Mouse (Mus musculus) ZHBTc4 (cell line): ENCODE measurements around the gene Gdf15.
A peak's percentile ranks its signal among the peaks of the same experiment; 100 is the strongest.

Source experiments
- DNase-seq: peaks from one replicate; pipeline ENCODE4 v3.0.0-alpha.2; 2011; ENCODE audit warnings: low read depth, low spot score

Gdf15 gene

DNA sequence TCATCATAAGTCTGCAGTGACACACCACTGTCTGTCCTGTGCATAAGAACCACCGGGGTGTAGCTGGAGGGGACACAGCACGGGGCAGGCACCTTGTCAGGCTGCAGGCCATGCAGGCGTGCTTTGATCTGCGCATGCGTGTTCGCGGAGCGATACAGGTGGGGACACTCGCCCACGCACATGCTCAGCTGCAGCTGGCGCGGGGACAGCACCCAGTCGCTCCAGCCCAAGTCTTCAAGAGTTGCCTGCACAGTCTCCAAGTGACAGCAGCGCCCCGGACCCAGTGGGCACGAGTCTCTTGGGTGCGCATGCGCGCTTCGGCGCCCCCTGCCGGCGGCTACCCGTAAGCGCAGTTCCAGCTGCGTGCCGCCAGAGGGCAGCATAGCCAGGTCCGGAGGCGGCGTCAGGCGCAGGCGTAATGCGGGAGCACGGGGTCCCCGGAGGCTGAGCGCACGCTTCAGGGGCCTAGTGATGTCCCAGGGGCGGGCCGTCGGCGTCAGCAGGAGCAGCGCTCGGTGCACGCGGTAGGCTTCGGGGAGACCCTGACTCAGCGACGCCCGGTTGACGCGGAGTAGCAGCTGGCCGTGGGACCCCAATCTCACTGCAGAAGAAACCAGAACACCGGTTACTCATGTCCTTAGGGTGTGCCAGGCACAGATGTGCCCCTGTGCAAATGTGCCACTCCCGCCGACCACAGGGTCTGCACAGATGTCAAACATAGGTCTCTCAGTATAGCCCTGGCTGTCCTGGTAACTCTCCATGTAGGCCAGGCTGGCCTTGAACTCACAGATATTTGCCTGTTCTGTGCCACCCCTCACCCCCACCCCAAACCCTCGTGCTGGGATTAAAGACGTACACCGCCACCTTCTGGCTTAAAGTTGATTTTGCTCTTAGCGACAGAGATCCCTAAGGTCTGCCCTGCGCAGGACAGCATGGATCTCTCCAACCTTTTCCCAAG lies 2.4 kb downstream of the Gdf15 start:
- peak; percentile 98 for DNase-seq

- DNase-seq, result no peak
These were observed 3.2 kb downstream of the Gdf15 start for GRCm38 (mm10) chr8:70628986-70629490.

- no peak for DNase-seq
These were observed 5.2 kb downstream of the Gdf15 start for GRCm38 (mm10) chr8:70627041-70627440.

DNA sequence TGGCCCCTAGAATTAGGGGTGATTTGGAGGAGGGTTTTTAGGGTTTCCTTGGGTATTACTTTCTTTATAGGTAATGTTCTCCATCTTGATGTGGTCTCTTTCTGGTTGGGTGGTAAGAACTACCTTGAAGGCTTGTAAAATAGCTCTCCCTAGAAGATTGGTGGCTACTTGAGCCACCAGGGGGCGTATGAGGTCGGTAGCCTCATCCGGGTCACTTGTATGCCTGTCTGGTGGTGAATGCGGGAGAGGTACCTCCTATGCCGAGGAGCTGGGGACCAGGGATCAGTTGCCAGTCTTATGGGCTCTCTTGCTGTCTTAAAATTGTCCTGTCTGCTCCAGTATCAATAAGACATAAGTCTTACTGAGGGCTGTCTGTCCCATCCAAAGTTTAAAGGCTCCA lies 7.2 kb downstream of the Gdf15 start:
- peak; percentile 90 for DNase-seq

DNA sequence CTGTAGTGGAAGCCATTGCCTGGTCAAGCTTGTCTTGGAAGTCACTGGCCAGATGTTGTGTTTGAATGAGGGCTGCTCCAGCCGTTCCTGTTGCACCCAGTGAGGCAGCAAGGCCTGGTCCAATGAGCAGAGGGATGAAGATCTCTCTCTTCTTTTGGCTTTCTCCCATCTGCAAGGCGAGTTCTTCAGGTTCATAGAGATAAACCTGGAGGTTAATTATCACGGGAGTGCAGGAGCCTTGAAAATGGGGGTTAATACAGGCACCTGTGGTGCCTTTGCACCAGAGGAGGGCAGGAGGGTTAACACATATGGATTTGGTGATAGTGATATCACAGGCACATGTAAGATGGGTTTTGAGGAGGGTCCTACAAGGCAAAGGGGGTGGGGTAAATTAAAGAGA lies 10.0 kb downstream of the Gdf15 start:
- no peak for DNase-seq

DNA sequence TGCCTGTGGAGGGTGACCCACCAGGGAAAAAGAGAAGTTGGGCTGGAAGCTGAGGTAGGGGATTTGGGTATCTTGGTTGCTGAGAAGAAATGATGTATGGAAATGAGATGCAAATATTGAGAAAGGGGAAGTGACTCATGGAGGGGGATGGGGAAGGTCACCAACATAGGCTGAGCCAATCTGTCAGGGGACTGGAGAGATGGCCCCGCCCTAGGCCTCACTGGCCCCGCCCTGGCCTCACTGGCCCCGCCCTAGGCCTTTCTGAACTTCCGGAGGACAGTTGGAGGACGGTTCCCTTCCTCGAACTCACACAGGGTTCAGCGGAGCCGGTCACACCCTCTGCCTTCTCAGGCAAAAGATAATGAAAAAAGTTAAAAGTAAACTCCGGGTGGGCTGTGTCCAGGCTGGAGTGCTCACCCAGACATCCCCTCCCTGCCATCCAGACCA lies 13.3 kb downstream of the Gdf15 start:
- DNase-seq, result peak; percentile 87

DNA sequence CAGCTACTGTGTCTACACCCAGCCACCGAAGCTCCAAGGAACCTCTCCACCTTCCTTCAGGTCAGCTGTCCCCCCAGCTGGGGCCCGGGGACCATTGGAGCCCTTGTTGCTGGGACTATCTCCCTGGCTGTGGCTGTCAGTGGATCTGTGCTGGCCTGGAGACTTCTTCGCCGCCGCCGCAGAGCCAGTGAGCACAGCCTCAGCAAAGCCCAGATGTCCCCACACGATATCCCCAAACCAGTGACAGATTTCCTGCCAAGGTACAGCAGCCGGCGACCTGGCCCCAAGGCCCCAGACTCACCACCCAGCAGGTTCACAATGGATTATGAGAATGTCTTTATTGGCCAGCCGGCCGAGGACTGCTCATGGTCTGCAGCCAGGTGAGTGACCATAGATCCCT lies 14.3 kb downstream of the Gdf15 start:
- no peak for DNase-seq

DNA sequence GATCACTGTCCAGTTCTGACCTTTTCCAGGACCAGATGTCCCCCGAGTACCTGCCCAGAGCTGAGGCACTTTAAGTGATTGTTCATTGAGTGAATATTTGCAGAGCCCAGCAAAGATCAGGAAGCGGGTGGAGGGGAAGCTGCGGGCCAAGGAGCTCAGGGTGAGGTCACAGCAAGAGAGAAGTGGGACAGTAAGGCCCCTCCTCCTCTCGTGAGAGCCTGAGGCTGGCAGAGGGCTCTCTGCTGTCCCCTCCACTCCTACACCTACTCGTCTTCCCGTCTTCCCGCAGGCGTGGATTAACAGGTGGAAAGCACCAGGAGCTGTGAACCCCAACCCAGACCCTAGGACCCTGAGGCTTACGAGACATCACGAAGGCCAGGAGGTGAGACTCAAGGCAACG lies 15.6 kb downstream of the Gdf15 start:
- no peak for DNase-seq

GRCm38 (mm10) chr8:70615894-70616293 lies 16.4 kb downstream of the Gdf15 start, which contains the start of gene Lrrc25:
Gene Lrrc25 (plus strand): TSS chr8:70616155.
- DNase-seq, result no peak

- DNase-seq, result no peak
These were observed 17.0 kb downstream of the Gdf15 start for GRCm38 (mm10) chr8:70615281-70615680.

- no peak for DNase-seq
These were observed 17.8 kb downstream of the Gdf15 start for GRCm38 (mm10) chr8:70614469-70614868.

GRCm38 (mm10) chr8:70613763-70614162 lies 18.5 kb downstream of the Gdf15 start:
- no peak for DNase-seq

DNA sequence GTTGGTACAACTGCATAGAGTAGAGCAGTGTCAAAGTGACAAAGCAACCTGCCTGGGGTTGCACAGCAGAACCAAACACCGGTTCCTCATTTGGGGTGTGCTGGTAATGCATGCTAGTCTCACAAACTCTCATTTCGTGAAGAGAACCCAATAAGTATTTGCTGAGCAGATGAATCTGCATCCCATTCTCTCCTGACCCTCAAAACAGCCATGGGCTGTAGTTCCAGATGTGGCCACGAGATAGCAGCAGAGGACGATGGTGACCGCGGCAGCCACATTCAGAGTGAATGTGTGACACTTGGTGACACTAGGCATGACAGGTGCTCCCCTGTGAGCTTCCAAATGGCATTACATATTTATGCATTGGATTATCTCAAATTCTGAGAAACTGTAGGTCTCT lies 20.4 kb downstream of the Gdf15 start:
- DNase-seq, result peak; percentile 90

DNA sequence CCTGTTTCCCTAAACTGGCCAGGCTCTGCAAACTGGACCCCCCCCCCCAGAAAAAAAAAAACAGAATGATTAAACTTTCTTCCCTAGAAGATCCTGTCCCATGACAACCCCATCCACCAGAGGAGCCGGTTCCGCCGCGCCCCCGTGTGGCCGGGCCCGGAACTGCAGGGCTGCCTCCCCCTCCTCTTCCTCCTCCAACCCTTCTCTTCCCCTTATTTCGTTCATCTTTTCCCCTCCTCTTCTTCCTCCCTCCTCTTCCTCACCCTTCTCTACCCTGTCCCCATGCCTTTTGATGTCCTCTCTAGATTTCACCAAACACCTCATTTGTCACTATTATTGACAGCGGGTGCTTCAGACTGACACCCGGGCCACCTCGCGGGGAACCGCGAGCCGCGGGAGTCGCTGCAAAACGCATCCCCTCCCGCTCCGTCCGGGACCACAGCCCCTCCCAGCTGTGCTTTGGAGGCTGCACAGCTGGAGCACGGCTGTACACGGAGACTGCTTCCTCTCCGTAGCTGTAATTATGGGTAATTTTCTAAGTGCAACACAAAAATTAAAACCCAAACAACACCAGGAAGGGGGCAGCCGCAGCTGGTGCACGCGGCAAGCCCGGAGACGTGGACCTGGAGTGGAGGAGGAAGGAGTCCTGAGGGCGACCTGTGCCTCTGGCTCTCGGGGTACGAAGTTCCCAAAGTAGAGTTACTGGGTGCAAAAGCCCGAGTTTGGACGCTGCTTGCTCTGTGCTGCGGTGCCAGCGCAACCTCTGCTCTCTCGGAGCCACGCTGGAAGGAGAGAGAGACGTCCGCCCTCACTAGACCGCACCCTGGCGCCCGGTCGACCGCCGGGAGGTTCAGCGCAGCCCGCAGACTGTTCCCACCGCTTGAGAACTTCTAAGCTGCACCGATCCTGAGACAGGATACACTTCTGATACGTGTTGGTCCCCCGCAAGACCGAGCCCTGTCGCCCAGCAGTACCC lies 21.2 kb downstream of the Gdf15 start:
- peak; percentile 86 for DNase-seq

DNA sequence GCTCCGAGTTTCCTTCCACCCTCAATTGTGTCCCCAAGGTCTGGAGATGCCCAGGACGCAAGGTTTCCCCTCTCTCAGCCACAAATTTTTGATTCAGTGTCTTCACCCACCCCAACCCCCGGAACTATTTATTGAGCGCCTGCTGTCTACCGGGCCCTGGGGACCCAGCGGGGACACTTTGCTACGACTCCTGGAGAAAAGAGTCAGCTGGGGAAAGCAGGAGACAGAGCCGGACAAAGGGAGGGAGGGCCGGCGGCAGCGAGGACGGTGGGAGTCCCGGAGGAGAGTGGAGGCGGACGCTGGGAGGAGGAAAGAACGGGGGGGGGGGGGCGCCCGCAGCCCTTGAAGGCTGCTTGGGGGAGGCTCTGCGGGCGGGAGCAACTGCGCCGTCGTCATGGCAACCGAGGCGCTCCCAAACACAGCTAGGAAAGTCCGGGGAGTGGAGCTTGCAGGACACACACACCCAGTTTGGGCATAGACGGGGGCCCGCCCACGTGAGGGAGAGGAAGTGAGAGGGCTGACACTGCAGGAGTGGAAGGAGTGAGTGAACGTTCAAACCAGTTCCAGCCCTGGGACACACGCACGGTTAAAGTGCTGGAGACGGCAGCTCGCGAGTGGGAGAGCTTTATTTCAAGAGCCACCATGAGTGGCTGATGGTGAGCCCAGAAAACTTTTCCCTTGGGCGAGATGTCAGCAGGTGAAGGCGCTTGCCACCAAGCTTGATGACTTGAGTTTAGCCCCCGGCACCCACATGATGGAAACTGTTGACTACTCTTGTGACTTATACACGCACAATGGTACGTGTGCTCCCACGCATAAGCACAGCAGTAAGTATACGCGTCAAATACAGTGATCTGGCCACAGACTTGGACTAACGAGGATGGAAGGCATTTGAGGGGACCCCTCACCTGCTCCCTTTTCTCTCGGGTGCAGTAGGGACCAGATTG lies 22.1 kb downstream of the Gdf15 start:
- peak; percentile 90 for DNase-seq

GRCm38 (mm10) chr8:70609368-70609848 lies 22.8 kb downstream of the Gdf15 start:
- peak; percentile 98 for DNase-seq

DNA sequence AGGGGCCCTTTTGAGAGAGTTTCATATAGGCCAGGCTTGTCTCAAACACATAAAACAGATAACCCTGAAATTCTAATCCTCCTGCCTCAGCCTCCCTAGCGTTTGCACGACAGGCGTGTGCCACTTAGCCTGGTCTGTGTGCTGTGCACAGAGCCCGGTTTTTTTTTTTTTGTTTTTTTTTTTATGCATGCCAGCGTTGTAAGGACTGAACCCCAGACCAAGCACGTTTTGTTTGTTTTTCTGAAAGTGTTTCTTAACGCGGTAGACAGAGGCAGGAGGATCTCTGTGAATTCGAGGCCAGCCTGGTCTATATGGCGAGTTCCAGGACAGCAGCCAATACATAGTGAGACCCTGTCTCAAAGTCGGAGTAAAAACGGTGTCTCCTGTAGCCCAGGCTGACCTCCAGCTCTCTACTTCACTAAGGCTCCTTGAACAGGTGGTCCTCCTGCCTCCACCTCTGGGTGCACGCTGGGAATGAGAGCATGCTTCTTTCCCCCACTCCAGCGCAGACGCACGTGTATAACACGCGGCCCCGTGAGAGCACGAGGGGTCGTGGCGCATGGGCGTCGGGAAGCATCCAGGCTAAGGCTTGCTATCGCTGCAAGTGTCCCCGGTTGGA lies 23.4 kb downstream of the Gdf15 start, which contains the start of gene Ssbp4:
Ssbp4 (minus strand) TSS at position 124 of the 619 bp plus-strand sequence.
- DNase-seq, result no peak

- DNase-seq, result peak; percentile 83
These were observed 24.1 kb downstream of the Gdf15 start for GRCm38 (mm10) chr8:70607898-70608748.

GRCm38 (mm10) chr8:70607603-70607897 lies 24.7 kb downstream of the Gdf15 start:
- peak; percentile 44 for DNase-seq
